Mouse (Mus musculus) bone marrow, adult 2 months (tissue): ENCODE results near the gene Fubp1.

Source experiments
- CTCF ChIP-seq: fragments of 200-500 bp; IDR thresholded peaks from 2 replicates; pipeline ENCODE4 v1.5.1; 2011; ENCODE audit warnings: low read length, control low read depth; ENCODE audit not compliant: control insufficient read depth, insufficient read depth
- POLR2A ChIP-seq: fragments of 200-500 bp; IDR thresholded peaks from 2 replicates; pipeline ENCODE4 v1.6.1; 2011; ENCODE audit warnings: low read depth, mild to moderate bottlenecking, control low read depth, low read length, borderline replicate concordance; ENCODE audit not compliant: control insufficient read depth

DNA sequence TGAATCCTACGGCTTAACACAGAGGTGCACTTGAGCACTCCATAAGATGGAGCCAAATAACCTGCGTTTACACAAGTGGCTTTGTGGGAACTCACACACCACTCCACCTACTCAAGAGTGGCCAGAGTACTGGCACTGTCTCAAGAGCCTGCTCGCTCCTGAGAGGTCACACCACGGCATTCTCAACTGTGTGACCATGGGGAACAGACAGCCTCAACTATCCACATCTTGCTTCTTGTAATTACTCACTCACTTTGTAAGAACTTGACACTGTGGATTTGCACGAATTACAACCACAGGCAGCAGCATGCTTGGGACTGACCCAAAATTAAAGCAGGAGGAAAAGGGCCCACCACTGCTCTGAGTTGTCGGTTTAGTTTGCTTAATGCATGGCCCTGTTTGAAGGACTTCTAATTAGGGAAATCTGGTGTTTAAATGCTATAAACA, 18.4 kb upstream of the Fubp1 start:
- TF ChIP-seq CTCF = no peak
- no peak for TF ChIP-seq POLR2A
